ENCODE assay signal across 25 mouse cellular contexts in the genomic region with DNA sequence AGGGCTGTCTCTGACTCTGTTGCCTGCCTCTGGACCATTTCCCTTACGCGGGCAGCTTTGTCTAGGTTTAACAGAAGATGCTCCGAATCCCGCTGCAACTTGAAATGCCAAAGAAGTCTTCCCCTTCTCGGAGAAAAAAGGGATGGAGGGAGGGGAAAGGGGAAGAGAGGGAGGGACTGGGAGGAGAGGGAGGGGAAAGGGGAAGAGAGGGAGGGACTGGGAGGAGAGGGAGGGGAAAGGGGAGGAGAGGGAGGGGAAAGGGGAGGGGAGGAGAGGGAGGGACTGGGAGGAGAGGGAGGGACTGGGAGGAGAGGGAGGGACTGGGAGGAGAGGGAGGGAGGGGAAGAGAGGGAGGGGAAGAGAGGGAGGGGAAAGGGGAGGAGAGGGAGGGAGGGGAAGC.
DNase-seq lines count a peak whose midpoint lies in the region; ATAC-seq and TF ChIP-seq lines count a peak whose summit lies in the region.
"Had no signal": no experiment of that assay in that cellular context is flagged by ENCODE, and none has a peak within 500 bp of the region (broad histone marks: within the 10 kb centered on the region; RNA-seq: fewer than 3 reads in every experiment).

No protein-coding gene starts in this region.

- no peak overlapping the region for H3K9ac ChIP-seq in heart, postnatal 0 days (replicated peaks; ENCODE audit: low read depth, low read length)
- H3K9ac ChIP-seq: forebrain, embryonic 13.5 days; heart, embryonic 13.5 days; hindbrain, embryonic 13.5 days had no signal

- no peak overlapping the region for H3K4me2 ChIP-seq in heart, postnatal 0 days (ENCODE audit: low read depth, low read length)
- H3K4me2 ChIP-seq: forebrain, embryonic 13.5 days; heart, embryonic 13.5 days; hindbrain, embryonic 13.5 days had no signal

- TF ChIP-seq CTCF in heart, postnatal 0 days (IDR thresholded peaks at IDR 0.05; ENCODE audit: low read depth) = no peak

- 75% methylated on average over 5 of the region's 5 CpGs for WGBS in heart, postnatal 0 days

- TF ChIP-seq EP300 in heart, postnatal 0 days (IDR thresholded peaks at IDR 0.05; ENCODE audit: low read depth) = no peak

- H3K36me3 ChIP-seq in heart, postnatal 0 days (replicated peaks; ENCODE audit: control insufficient read depth, insufficient read depth, low read length) = no peaks in the 10 kb centered on the region

- ATAC-seq in heart, postnatal 0 days (ENCODE audit: insufficient read depth, low read depth) = no peak
- ATAC-seq: forebrain, embryonic 13.5 days; forebrain, embryonic 16.5 days; hindbrain, embryonic 16.5 days; intestine, embryonic 16.5 days had no signal

- H3K27ac ChIP-seq in heart, postnatal 0 days (ENCODE audit: low read depth) = no peak overlapping the region
- H3K27ac ChIP-seq: forebrain, embryonic 10.5 days; forebrain, embryonic 13.5 days; heart, adult 2 months; heart, embryonic 10.5 days; heart, embryonic 13.5 days; hindbrain, embryonic 10.5 days; hindbrain, embryonic 13.5 days had no signal

- no peaks in the 10 kb centered on the region for H3K9me3 ChIP-seq in heart, postnatal 0 days (replicated peaks; ENCODE audit: control insufficient read depth, low read length)
- H3K9me3 ChIP-seq: forebrain, embryonic 10.5 days; forebrain, embryonic 13.5 days; G1E; heart, embryonic 10.5 days; heart, embryonic 13.5 days; hindbrain, embryonic 10.5 days; hindbrain, embryonic 13.5 days had no signal

- no peak overlapping the region for H3K4me3 ChIP-seq in heart, postnatal 0 days (ENCODE audit: low read depth, low read length)
- H3K4me3 ChIP-seq: forebrain, embryonic 10.5 days; forebrain, embryonic 13.5 days; heart, adult 2 months; heart, embryonic 10.5 days; heart, embryonic 13.5 days; hindbrain, embryonic 10.5 days; hindbrain, embryonic 13.5 days had no signal

- DNase-seq in heart, postnatal 0 days (ENCODE audit: low spot score) = peak; percentile 2
- no peak for DNase-seq in heart, postnatal 36 days
- DNase-seq in ES-CJ7 (ENCODE audit: low read depth, low spot score) (peak; percentile 63), WW6 (ENCODE audit: low read depth, low spot score) (peak; percentile 11)
- DNase-seq in right cerebral cortex, postnatal 4 days = no peak
- no peak for DNase-seq in adrenal gland, adult 8-10 months
- DNase-seq: adrenal gland, adult 2 months; adrenal gland, postnatal 25 days; cerebellum, adult 11-12 months; cerebellum, adult 8-10 months; cerebellum, postnatal 14 days; gastrocnemius, postnatal 10 days; gastrocnemius, postnatal 36 days; heart, adult 2 months; kidney, adult 18-20 months had no signal

- H3K4me1 ChIP-seq in heart, postnatal 0 days (ENCODE audit: control insufficient read depth, insufficient read depth) = no peaks in the 10 kb centered on the region
- H3K4me1 ChIP-seq: forebrain, embryonic 10.5 days; heart, embryonic 10.5 days; hindbrain, embryonic 10.5 days had no signal

- no peaks in the 10 kb centered on the region for H3K27me3 ChIP-seq in heart, postnatal 0 days (ENCODE audit: control insufficient read depth, insufficient read depth, low read length)
- H3K27me3 ChIP-seq: forebrain, embryonic 13.5 days; heart, embryonic 13.5 days; hindbrain, embryonic 13.5 days had no signal

- intact Hi-C loops in heart, postnatal 36 days (cut with DNase I) = loop anchor here (5.0 to 10.0 kb wide), 3 partner anchors 169 to 299 kb away; no protein-coding TSS in a partner anchor

Comparison
In these comparisons a context has a peak if more than half of its experiments do, and no peak if none do; other contexts are left out.
1. DNase-seq: peak in heart, postnatal 0 days (single experiment), ES-CJ7 (single experiment) and WW6 (single experiment); none in heart, postnatal 36 days (0 of 2), right cerebral cortex, postnatal 4 days (single experiment) and adrenal gland, adult 8-10 months (single experiment).